Mouse (Mus musculus) neural tube, embryonic 12.5 days (tissue): Measurements from ENCODE around the gene Ppp4r1. TPM values are rescaled to one million over a fixed set of nuclear protein-coding genes. Genes with fewer than 3 reads are reported as not detected.

Source experiments
- ATAC-seq: fragments of 200-750 bp; cut with Nextera tagmentation; 2 replicates; pipeline ENCODE4 v1.8.0; 2017; ENCODE audit warnings: low read depth, mild to moderate bottlenecking, moderate TSS enrichment, moderate library complexity; ENCODE audit not compliant: low FRiP score
- H3K27ac ChIP-seq: fragments of 300-500 bp; sonication (generic); 2 replicates; pipeline ENCODE4 v1.5.1; 2016
- H3K27me3 ChIP-seq: fragments of 300-500 bp; sonication (generic); replicated peaks from 2 replicates; pipeline ENCODE4 v1.6.1; 2016; ENCODE audit warnings: mild to moderate bottlenecking
- H3K36me3 ChIP-seq: fragments of 300-500 bp; sonication (generic); 2 replicates; pipeline ENCODE4 v1.6.1; 2016; ENCODE audit warnings: mild to moderate bottlenecking
- H3K4me1 ChIP-seq: fragments of 300-500 bp; sonication (generic); 2 replicates; pipeline ENCODE4 v1.6.1; 2016
- H3K4me2 ChIP-seq: fragments of 300-500 bp; sonication (generic); replicated peaks from 2 replicates; pipeline ENCODE4 v1.6.1; 2016; ENCODE audit warnings: mild to moderate bottlenecking
- H3K4me3 ChIP-seq: fragments of 300-500 bp; sonication (generic); 2 replicates; pipeline ENCODE4 v1.5.1; 2016
- H3K9ac ChIP-seq: fragments of 300-500 bp; sonication (generic); 2 replicates; pipeline ENCODE4 v1.6.1; 2016; ENCODE audit warnings: mild to moderate bottlenecking
- H3K9me3 ChIP-seq: fragments of 300-500 bp; sonication (generic); 2 replicates; pipeline ENCODE4 v1.6.1; 2016; ENCODE audit warnings: mild to moderate bottlenecking
- WGBS: fragments of 180-500 bp; shearing (Covaris S2); methylation state at CpG from one replicate; pipeline ENCODE4 v1.1.7; 2016; 5-methylcytosine and 5-hydroxymethylcytosine counted together
- polyA plus RNA-seq: library from polyadenylated mRNA; unstranded; fragments of >200 nt; fragmentation: Nextera tagmentation; extraction: Ambion mirVana; gene quantifications from 2 replicates; pipeline ENCODE4 v1.2.1, GENCODE M21; 2016

The Ppp4r1 gene
- polyA plus RNA-seq, 1 experiment from 2014 or later, result 57.7 TPM

DNA sequence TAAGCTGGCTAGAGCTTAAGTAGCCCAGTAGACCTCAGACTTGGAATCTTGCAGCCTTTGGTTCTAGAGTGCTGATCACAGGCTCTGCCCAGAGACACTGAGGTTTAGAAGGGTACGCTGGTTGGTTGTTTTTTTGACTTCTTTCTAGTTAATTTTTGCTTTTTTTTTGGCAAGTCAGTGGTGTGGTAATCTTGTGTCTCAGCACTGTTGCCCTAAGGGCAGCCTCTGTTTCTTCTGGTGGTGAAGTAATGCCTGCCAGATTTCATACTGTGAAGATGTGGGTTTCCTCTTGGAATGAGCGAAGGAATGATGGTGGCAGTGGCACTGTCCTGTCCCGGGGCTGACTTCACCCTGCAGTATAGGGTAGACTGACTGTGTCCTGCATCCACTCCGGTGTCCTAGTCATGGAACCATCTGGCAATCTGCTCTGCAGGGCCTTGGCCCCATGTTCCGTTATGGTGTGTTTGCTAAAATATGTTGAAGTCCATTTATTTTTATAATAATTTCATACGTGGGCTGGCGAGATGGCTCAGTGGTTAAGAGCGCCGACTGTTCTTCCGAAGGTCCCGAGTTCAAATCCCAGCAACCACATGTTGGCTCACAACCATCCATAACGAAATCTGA, 11.0 kb downstream of the Ppp4r1 start:
- WGBS, result 96% methylated on average over 12 of the region's 12 CpGs
- H3K36me3 ChIP-seq, result peaks cover 3% of the 10 kb centered on the region; the same call in 1 of the 2 replicates
- H3K9me3 ChIP-seq, result no peaks in the 10 kb centered on the region
- no peak for ATAC-seq
- H3K9ac ChIP-seq, result no peak overlapping the region
- H3K4me2 ChIP-seq, result no peak overlapping the region
- H3K27me3 ChIP-seq, result no peaks in the 10 kb centered on the region
- H3K4me3 ChIP-seq, result no peak overlapping the region
- H3K27ac ChIP-seq, result no peak overlapping the region
- no peaks in the 10 kb centered on the region for H3K4me1 ChIP-seq

DNA sequence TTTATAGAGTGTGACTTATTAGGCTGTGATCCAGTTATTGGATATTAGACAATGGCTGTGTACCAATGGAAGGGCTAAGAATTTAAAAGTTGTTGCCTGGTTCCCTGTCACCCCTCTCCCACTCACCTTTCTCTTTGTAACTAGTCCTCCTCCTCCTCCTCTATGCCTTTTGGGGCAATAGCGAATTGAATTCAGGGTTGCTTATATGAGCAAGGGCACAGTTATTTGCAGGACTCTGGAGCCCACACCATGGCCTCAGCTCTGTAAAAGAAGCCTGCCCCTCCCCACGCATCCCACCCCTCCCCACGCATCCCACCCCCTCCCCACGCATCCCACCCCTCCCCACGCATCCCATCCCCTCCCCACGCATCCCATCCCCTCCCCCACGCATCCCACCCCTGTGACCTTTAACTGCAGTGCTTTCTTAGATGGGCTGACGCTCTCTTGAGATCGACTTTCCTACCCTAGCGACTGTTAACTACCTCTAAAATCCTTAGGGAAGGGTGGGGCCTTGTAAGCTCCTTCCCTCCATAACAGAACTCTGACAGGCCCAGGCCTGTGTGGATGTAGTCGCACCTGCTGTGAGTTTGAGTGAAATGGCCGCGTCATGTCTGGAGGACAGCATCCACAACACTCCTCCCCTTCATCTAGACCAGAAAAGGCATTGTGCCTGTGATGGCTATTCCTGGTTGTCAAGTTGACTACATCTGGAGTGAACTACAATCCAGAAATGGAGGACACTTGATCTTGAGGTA, 11.9 kb downstream of the Ppp4r1 start:
- no peaks in the 10 kb centered on the region for H3K27me3 ChIP-seq
- H3K4me2 ChIP-seq, result no peak overlapping the region
- no peak overlapping the region for H3K9ac ChIP-seq
- H3K4me3 ChIP-seq, result no peak overlapping the region
- H3K36me3 ChIP-seq, result peaks cover 3% of the 10 kb centered on the region; the same call in 1 of the 2 replicates
- ATAC-seq, result no peak
- WGBS, result 89% methylated on average over 13 of the region's 13 CpGs
- no peaks in the 10 kb centered on the region for H3K9me3 ChIP-seq
- no peaks in the 10 kb centered on the region for H3K4me1 ChIP-seq
- no peak overlapping the region for H3K27ac ChIP-seq

DNA sequence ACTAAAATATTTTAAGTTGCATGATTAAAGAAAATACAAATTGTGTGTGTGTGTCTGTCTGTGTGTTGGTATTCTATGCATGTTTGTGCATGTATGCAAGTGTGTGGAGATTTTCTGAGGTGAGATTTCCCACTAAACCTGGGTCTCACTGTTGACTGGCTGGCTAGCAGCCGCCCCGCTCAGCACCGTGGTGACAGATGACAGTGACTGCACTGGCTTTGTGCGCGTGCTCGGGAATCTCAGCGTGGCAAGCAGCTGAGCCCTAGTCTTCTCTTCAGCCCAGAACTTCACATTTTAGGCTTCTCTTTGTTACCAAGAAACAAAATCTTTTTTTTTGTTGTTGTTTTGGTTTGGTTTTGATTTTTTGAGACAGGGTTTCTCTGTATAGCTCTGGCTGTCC, 13.7 kb downstream of the Ppp4r1 start:
- no peaks in the 10 kb centered on the region for H3K4me1 ChIP-seq
- ATAC-seq, result no peak
- no peak overlapping the region for H3K27ac ChIP-seq
- WGBS, result 74% methylated on average over 7 of the region's 7 CpGs
- H3K4me3 ChIP-seq, result no peak overlapping the region
- H3K9ac ChIP-seq, result no peak overlapping the region
- H3K27me3 ChIP-seq, result no peaks in the 10 kb centered on the region
- H3K9me3 ChIP-seq, result no peaks in the 10 kb centered on the region
- H3K36me3 ChIP-seq, result peaks cover 3% of the 10 kb centered on the region; the same call in 1 of the 2 replicates
- no peak overlapping the region for H3K4me2 ChIP-seq

DNA sequence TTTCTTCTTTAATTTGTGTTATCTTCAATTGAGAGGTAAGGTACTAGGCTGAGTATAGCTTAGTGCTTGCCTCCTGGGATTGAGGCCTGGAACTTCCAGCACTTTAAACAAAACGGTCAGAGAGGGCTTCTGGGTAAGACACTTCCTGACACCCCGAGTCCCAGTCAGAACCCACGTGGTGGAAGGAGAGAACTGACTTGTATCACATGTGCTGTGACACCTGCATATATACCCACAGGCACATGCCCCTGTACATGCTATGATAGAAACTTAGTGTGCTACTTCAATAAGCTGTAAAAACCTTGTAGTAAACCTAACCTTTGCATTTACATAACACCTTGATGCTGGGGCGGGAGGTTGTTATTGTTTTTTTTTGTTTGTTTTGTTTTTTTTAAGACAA, 16.1 kb downstream of the Ppp4r1 start:
- Histone ChIP-seq H3K36me3 (peaks cover 3% of the 10 kb centered on the region; the same call in 1 of the 2 replicates), H3K27me3 (no peaks in the 10 kb centered on the region), H3K9me3 (no peaks in the 10 kb centered on the region), H3K9ac (no peak overlapping the region), H3K4me1 (no peaks in the 10 kb centered on the region), H3K4me3 (no peak overlapping the region), H3K4me2 (no peak overlapping the region), H3K27ac (no peak overlapping the region)
- 82% methylated on average over 4 of the region's 4 CpGs for WGBS
- ATAC-seq, result no peak

DNA sequence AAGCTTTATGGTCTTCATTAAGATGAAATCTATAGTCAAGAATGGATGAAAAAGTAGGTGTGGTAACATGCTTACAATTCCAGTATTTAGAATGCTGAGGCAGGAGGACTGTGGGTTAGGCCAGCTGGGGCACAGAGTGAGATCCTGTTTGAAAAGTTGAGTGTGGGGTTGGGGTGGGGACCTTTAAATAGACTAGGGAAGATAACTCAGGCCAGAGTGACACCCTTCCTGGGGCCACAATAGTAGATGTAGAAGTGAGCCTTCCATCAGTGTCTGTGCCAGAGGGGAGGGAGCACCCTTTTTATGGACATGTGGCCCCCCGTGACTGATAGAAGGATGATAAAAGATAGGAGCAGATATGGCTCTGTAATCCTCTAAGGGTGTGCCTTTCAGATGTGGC, 17.0 kb downstream of the Ppp4r1 start:
- no peak for ATAC-seq
- peaks cover 3% of the 10 kb centered on the region; the same call in 1 of the 2 replicates for H3K36me3 ChIP-seq
- WGBS, result 81% methylated on average over 1 of the region's 1 CpGs
- H3K27ac ChIP-seq, result no peak overlapping the region
- H3K9me3 ChIP-seq, result no peaks in the 10 kb centered on the region
- H3K4me3 ChIP-seq, result no peak overlapping the region
- no peak overlapping the region for H3K9ac ChIP-seq
- H3K4me2 ChIP-seq, result no peak overlapping the region
- no peaks in the 10 kb centered on the region for H3K4me1 ChIP-seq
- H3K27me3 ChIP-seq, result no peaks in the 10 kb centered on the region

DNA sequence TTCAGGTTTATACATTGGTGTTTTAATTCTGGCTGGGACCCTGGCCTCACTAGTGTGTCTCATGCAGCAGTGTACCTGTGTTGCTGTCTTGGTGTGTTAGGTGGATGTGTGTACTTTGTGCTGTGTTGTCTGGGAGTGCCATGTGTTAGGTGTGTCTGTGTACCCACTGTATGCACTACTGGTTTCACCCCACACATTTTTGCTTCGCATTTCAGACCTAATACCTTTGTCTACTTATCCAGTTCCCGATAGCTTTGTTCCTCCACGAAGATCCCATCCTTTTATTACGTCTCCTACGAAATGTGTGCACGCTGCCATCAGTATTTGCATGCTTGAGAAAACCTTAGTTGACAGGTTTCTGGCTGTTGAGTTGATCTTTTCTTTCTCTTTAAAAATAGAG, 18.1 kb downstream of the Ppp4r1 start:
- Histone ChIP-seq H3K4me2 (no peak overlapping the region), H3K27ac (no peak overlapping the region), H3K9ac (no peak overlapping the region), H3K4me3 (no peak overlapping the region), H3K36me3 (peaks cover 5% of the 10 kb centered on the region; the same call in 1 of the 2 replicates), H3K27me3 (no peaks in the 10 kb centered on the region), H3K4me1 (no peaks in the 10 kb centered on the region), H3K9me3 (no peaks in the 10 kb centered on the region)
- 96% methylated on average over 6 of the region's 6 CpGs for WGBS
- ATAC-seq, result no peak

DNA sequence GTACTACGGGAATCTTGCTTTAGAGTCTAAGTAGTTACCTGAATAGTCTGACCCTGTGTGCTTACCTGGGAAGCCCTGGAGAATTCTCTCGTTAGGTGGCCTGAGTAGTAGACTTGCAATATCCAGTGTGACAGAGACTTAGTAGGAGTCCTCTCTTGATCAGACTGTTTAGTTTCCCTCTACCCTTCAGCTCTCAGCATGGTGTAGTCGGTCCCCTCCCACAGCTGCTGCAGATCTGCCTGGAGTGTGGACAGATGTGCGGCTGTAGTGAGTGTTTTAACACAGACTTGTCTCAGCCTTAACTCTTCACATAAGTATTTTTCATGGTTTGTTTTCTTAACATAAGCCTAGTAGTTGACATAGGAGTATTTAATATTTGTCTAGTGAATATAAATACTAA, 19.7 kb downstream of the Ppp4r1 start:
- no peak for ATAC-seq
- Histone ChIP-seq H3K4me1 (no peaks in the 10 kb centered on the region), H3K9me3 (no peaks in the 10 kb centered on the region), H3K27me3 (no peaks in the 10 kb centered on the region), H3K4me2 (no peak overlapping the region), H3K27ac (no peak overlapping the region), H3K4me3 (no peak overlapping the region), H3K9ac (no peak overlapping the region), H3K36me3 (peaks cover 5% of the 10 kb centered on the region; the same call in 1 of the 2 replicates)
- WGBS, result 86% methylated on average over 4 of the region's 4 CpGs

DNA sequence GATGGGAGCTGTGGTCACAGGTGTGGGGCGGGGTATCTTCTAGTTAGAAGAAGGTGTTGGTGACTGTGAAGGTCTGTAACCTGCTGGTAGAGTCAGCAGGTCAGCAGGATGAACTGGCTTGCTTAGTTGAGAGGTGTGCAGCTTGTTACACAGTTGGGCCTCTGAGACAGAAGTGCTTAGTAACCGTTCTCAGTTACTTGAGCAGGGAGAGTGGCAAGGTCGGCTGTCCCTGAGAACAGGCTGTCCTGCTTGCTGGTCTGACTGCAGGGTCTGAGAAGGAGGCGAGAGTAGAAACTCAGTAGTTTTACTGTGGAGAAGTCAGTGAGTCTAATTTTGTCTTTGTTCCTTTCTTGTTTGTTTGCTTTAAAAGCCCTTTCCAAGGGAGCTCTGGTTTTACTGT, 23.6 kb downstream of the Ppp4r1 start:
- Histone ChIP-seq H3K4me2 (no peak overlapping the region), H3K27me3 (no peaks in the 10 kb centered on the region), H3K27ac (no peak overlapping the region), H3K4me3 (no peak overlapping the region), H3K4me1 (no peaks in the 10 kb centered on the region), H3K9me3 (no peaks in the 10 kb centered on the region), H3K9ac (no peak overlapping the region), H3K36me3 (peaks cover 16% of the 10 kb centered on the region)
- 79% methylated on average over 4 of the region's 4 CpGs for WGBS
- no peak for ATAC-seq

DNA sequence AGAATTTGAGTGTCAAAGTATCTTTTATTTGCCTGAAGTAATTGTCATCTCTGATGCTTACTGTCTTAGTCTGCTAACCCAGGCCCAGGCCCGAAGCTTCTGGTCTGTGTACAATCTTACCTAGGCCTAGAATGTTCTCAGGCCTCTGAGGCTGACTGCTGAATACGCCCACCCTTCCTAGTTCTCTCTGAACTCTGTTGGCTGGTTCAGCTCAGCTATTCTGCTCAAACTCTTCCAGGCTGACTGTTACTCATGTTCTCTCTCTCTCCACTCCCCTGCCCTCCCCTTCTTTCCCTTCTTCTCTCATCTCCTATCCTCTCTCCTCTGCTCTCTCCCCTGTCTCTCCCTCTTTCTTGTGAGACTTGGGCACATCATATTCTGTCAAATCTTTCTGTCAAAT, 24.0 kb downstream of the Ppp4r1 start:
- no peak for ATAC-seq
- Histone ChIP-seq H3K36me3 (peaks cover 21% of the 10 kb centered on the region), H3K27ac (no peak overlapping the region), H3K4me3 (no peak overlapping the region), H3K27me3 (no peaks in the 10 kb centered on the region), H3K4me2 (no peak overlapping the region), H3K4me1 (no peaks in the 10 kb centered on the region), H3K9me3 (no peaks in the 10 kb centered on the region), H3K9ac (no peak overlapping the region)
- 81% methylated on average over 2 of the region's 2 CpGs for WGBS

DNA sequence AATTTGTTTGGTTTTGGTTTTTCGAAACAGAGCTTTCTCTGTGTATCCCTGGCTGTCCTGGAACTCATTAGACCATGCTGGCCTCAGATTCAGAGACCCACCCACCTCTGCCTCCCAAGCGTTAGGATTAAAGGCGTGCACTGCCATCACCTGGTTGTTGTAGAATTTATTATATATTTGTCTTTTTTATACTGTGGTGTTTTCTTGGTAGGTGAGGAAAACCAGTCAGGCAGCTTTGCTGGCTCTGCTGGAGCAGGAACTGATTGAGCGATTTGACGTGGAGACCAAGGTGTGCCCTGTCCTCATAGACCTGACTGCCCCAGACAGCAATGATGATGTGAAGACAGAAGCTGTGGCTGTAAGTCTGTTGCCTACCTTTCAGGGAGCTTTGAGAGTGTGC, 28.7 kb downstream of the Ppp4r1 start:
- H3K36me3 ChIP-seq, result peaks cover 47% of the 10 kb centered on the region
- 89% methylated on average over 5 of the region's 5 CpGs for WGBS
- no peak overlapping the region for H3K4me2 ChIP-seq
- no peak overlapping the region for H3K27ac ChIP-seq
- H3K4me1 ChIP-seq, result no peaks in the 10 kb centered on the region
- H3K27me3 ChIP-seq, result no peaks in the 10 kb centered on the region
- H3K4me3 ChIP-seq, result no peak overlapping the region
- H3K9ac ChIP-seq, result no peak overlapping the region
- ATAC-seq, result no peak
- no peaks in the 10 kb centered on the region for H3K9me3 ChIP-seq

DNA sequence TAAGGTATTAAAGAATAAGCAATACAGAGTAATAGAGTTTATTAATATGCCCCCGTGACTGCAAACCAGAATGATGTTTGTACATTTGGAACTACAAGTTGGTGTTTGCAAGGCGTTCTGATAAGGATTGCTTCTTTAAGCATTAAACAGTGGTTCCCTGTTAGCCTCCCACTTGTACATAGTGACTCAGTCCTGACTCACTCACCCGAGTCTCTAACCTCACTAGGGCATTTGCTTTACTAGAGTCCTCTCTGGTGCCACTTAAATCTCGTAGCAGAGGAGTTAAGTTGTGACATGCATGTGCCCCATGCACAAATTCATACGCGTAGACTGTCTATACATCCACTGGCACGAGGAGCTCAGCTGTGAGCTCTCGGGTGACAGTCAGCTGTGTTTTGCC, 31.4 kb downstream of the Ppp4r1 start:
- ATAC-seq, result no peak
- WGBS, result 95% methylated on average over 8 of the region's 8 CpGs
- peaks cover 66% of the 10 kb centered on the region for H3K36me3 ChIP-seq

DNA sequence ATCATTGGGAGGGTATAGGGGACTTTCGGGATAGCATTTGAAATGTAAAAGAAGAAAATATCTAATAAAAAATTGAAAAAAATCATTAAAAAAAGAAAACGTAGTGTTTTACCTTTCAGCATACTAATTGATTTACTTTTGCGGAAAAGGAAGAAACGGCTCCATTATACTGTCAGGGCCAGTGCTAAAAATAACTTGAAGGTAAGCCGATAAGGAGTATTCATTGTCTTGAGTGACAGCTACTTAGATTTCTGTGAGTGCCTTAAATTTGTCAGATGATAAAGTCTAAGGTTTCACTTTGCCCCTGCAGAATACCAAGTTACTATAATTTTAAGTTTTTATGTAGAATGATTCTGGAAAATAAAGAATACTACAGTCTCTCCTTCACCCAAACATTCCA, 37.8 kb downstream of the Ppp4r1 start:
- Histone ChIP-seq H3K27me3 (no peaks in the 10 kb centered on the region), H3K4me1 (no peaks in the 10 kb centered on the region), H3K27ac (no peak overlapping the region), H3K4me3 (no peak overlapping the region), H3K9ac (no peak overlapping the region), H3K9me3 (no peaks in the 10 kb centered on the region), H3K4me2 (no peak overlapping the region), H3K36me3 (peaks cover 57% of the 10 kb centered on the region)
- WGBS, result 86% methylated on average over 5 of the region's 5 CpGs
- ATAC-seq, result no peak

More for the DNA sequence above, 31.4 kb downstream of the Ppp4r1 start:
- Histone ChIP-seq H3K9ac (no peak overlapping the region), H3K9me3 (no peaks in the 10 kb centered on the region), H3K4me2 (no peak overlapping the region), H3K27me3 (no peaks in the 10 kb centered on the region), H3K27ac (no peak overlapping the region), H3K4me3 (no peak overlapping the region), H3K4me1 (no peaks in the 10 kb centered on the region)

DNA sequence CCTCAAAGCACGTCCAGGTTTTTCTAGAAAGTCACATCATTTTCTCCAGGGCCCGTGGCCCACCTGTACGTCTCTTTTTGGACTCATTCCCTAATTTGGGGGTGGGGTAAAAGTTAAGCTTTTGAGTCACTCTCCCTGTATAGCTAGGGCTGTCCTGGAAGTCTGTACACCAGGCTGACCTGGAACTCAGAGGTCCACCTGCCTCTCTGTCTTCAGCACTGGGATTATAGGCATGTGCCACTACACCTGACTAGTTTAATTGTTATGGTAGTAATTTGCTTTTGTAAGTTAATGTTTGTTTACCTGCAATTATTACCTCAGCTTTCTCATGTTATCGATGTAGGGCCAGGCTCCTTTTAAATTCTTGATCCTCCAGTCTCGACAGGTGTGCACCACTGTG, 40.0 kb downstream of the Ppp4r1 start:
- Histone ChIP-seq H3K36me3 (peaks cover 44% of the 10 kb centered on the region), H3K4me3 (no peak overlapping the region), H3K4me2 (no peak overlapping the region), H3K27me3 (no peaks in the 10 kb centered on the region), H3K4me1 (no peaks in the 10 kb centered on the region), H3K9me3 (no peaks in the 10 kb centered on the region), H3K9ac (no peak overlapping the region), H3K27ac (no peak overlapping the region)
- 98% methylated on average over 5 of the region's 5 CpGs for WGBS
- no peak for ATAC-seq
